Mouse (Mus musculus): Measurements from ENCODE around the gene Rhbdd2. TPM values are rescaled to one million over a fixed set of nuclear protein-coding genes. Genes with fewer than 3 reads are reported as not detected.
A peak's percentile ranks its signal among the peaks of the same experiment; 100 is the strongest.
"Not testable (repeated sequence)": the region's sequence is repeated elsewhere in the genome, so short reads cannot be mapped to it uniquely, and the experiment has no call there.

Gene Rhbdd2
- 10 to 100 TPM; 17.6 to 36.8 TPM for polyA plus RNA-seq (2017; shearing (Covaris generic))

- peak; percentile 96 for ATAC-seq
These were observed at the start of gene Rhbdd2 for GRCm38 (mm10) chr5:135632117-135632796. Gene Rhbdd2, plus strand, starts transcription at chr5:135632618.

- no peak for ATAC-seq
These were observed 46.7 kb upstream of the Rhbdd2 start for GRCm38 (mm10) chr5:135585691-135586090.

GRCm38 (mm10) chr5:135587764-135588163 is 44.7 kb upstream of the Rhbdd2 start:
- ATAC-seq = no peak

- no peak for ATAC-seq
These were observed 42.2 kb upstream of the Rhbdd2 start for GRCm38 (mm10) chr5:135589996-135590784.

GRCm38 (mm10) chr5:135604643-135605042 is 27.8 kb upstream of the Rhbdd2 start:
- not testable (repeated sequence) for ATAC-seq

- not testable (repeated sequence) for ATAC-seq
These were observed 25.7 kb upstream of the Rhbdd2 start for GRCm38 (mm10) chr5:135606717-135607116.

GRCm38 (mm10) chr5:135607581-135607980 is 24.8 kb upstream of the Rhbdd2 start:
- ATAC-seq = no peak

- no peak for ATAC-seq
These were observed 22.6 kb upstream of the Rhbdd2 start for GRCm38 (mm10) chr5:135609794-135610193.

- ATAC-seq = not testable (repeated sequence)
These were observed 12.7 kb upstream of the Rhbdd2 start for GRCm38 (mm10) chr5:135619741-135620140.

- ATAC-seq = no peak
These were observed 11.9 kb upstream of the Rhbdd2 start for GRCm38 (mm10) chr5:135620526-135620925.

- ATAC-seq = no peak
These were observed 10.7 kb upstream of the Rhbdd2 start for GRCm38 (mm10) chr5:135621725-135622124.

GRCm38 (mm10) chr5:135623006-135623563 is 9.3 kb upstream of the Rhbdd2 start:
- ATAC-seq = no peak

- ATAC-seq = no peak
These were observed 3.5 kb upstream of the Rhbdd2 start for GRCm38 (mm10) chr5:135628916-135629315.

- no peak for ATAC-seq
These were observed 3.0 kb upstream of the Rhbdd2 start for GRCm38 (mm10) chr5:135629401-135629800.

GRCm38 (mm10) chr5:135630598-135630997 is 1.8 kb upstream of the Rhbdd2 start:
- no peak for ATAC-seq

GRCm38 (mm10) chr5:135632797-135633144 is 353 bp downstream of the Rhbdd2 start:
- peak; percentile 69 for ATAC-seq

- ATAC-seq = no peak
These were observed 7.5 kb downstream of the Rhbdd2 start for GRCm38 (mm10) chr5:135639760-135640458.

- no peak for ATAC-seq
These were observed 8.0 kb downstream of the Rhbdd2 start for GRCm38 (mm10) chr5:135640459-135640789.

GRCm38 (mm10) chr5:135641028-135641427 is 8.6 kb downstream of the Rhbdd2 start:
- no peak for ATAC-seq

- no peak for ATAC-seq
These were observed 10.5 kb downstream of the Rhbdd2 start for GRCm38 (mm10) chr5:135642686-135643551.

GRCm38 (mm10) chr5:135643552-135643842 is 11.1 kb downstream of the Rhbdd2 start:
- ATAC-seq = no peak

- no peak for ATAC-seq
These were observed 11.5 kb downstream of the Rhbdd2 start for GRCm38 (mm10) chr5:135643869-135644268.

All from CD4-positive, CD25-positive, alpha-beta regulatory T cell, adult 4 months (primary cell).